Mouse (Mus musculus): Measurements from ENCODE around the gene Galm. TPM values are rescaled to one million over a fixed set of nuclear protein-coding genes. Genes with fewer than 3 reads are reported as not detected.
A peak's percentile ranks its signal among the peaks of the same experiment; 100 is the strongest.

Gene Galm
- 1 to 10 TPM; 1.7 to 2.4 TPM for total RNA-seq (2021)

DNA sequence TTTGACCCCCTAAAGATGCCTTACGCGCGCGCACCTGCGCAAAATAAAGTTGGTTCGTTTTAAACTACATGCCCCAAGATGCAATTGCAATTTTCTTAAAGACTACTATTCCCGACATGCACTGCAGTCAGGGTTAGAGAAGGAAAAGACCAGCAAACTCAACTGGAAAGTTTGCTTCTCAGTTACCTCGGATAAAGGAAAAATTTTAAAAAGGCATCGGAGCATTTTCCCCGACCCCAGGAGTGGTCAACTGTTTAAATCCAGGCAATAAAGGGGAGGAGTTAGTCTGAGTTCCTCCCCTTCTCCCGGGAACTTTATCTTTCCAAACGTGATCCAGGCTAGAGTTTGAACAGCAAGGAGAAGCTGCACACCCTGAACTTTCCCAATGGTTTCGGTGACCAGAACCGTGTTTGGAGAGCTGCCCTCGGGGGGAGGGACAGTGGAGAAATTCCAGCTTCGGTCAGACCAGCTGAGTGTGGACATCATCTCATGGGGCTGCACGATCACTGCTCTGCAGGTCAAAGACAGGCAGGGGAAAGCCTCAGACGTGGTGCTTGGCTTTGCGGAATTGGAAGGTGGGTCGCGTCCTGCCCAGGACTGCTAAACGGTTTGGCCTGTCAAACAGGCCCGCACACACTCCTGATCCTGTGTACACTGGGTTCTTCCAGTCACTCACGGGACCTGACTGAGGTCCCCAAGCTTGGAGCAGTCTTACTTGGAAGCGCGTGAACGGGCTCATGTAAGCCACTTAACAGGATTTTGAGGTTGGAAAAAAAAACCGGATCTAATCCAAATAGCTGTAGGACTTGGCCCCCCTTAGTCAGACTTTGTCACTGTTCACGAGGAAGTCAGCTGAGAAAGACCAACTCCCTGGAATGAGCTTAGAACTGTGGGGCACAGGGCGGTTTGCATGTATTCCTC lies at the start of gene Galm:
Gene Galm, plus strand, starts transcription at position 141 of the 921 bp plus-strand sequence.
- intact Hi-C loops (cut with DNase I): no loop called here
- DNase-seq (ENCODE audit: extremely low spot score in 1 of 2, low spot score in 2 of 2): peak; percentile 25 to 54

DNA sequence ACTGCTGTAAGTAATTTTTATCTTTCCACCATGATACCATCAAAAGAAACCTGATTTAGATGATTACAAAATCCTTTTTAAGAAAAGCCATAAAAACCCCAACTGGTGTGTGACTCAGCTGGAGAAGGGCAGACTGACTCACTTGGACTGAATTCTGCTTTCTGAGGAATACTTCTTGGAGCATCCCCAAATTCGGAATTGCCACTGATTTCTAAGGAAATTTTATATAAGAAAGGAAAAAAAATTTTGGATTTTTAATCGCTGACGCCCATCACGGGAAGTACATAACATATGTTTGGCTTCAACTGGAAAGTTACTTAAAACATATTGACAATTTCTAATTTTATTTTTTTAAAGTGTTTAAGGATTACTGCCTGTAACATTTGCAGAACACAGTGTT lies 48.5 kb upstream of the Galm start:
- intact Hi-C loops (cut with DNase I): no loop called here
- no peak for DNase-seq (ENCODE audit: extremely low spot score in 1 of 2, low spot score in 2 of 2)

DNA sequence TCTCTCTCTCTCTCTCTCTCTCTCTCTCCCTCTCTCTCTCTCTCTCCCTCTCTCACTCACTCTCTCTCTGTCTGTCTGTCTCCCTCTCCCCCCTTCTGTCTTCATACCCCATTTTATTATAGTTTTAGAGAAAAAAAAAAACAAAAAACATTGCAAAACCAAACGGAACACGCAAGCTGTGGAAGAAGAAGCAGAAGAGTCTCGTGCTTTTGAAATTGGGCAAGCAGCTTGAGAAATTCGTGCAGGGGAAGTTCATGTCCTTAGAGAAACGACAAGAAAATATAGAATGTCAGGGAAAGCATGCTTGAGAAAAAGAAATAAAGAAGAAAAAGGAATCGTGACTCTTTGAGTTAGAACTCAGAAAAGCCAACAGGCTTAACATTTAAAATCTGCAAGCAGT lies 44.0 kb upstream of the Galm start:
- DNase-seq (ENCODE audit: extremely low spot score in 1 of 2, low spot score in 2 of 2): no peak
- intact Hi-C loops (cut with DNase I): no loop called here

GRCm38 (mm10) chr17:80084424-80084823 lies 42.8 kb upstream of the Galm start:
- DNase-seq (ENCODE audit: extremely low spot score in 1 of 2, low spot score in 2 of 2): peak; percentile 33 to 40
- intact Hi-C loops (cut with DNase I): no loop called here

DNA sequence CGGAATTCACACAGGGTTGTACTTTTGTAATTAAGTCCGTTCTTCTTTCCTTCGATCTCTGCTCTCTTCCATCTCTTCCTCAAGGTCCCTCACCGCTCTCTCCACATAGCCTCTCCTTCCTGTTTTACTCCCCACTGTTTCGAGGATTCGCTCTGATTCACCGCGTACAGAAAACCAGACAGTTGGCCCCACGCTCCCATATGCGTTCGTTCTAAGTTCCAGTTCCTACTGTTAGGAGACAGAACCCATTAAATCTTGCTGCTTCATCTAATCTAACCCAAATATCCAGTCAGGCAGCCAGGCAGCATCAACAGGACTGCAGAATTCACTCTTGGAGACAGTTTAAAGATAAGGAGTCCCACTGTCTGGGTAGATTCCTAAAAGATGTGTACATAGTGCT lies 40.7 kb upstream of the Galm start:
- no peak for DNase-seq (ENCODE audit: extremely low spot score in 1 of 2, low spot score in 2 of 2)
- intact Hi-C loops (cut with DNase I): no loop called here

GRCm38 (mm10) chr17:80088168-80088567 lies 39.1 kb upstream of the Galm start:
- intact Hi-C loops (cut with DNase I): no loop called here
- no peak for DNase-seq (ENCODE audit: extremely low spot score in 1 of 2, low spot score in 2 of 2)

DNA sequence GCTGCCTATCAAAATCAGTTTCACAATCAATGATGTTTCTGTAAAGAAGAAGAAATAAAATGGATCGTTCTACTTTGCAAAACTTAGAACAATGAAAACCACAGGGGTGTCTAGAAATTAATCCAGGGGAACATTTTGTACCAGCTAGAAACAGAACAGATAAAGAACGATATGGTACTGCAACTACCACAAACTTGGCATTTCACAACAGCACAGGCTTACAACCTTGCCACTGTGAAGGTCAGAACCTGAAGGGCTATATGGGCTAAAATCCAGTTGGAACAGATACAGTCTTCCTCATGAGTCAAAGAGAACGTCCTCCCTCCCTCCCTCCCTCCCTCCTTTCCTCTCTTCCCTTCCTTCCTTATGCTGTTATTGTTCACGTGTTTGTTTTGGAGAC lies 36.7 kb upstream of the Galm start:
- intact Hi-C loops (cut with DNase I): no loop called here
- DNase-seq (ENCODE audit: extremely low spot score in 1 of 2, low spot score in 2 of 2): no peak

DNA sequence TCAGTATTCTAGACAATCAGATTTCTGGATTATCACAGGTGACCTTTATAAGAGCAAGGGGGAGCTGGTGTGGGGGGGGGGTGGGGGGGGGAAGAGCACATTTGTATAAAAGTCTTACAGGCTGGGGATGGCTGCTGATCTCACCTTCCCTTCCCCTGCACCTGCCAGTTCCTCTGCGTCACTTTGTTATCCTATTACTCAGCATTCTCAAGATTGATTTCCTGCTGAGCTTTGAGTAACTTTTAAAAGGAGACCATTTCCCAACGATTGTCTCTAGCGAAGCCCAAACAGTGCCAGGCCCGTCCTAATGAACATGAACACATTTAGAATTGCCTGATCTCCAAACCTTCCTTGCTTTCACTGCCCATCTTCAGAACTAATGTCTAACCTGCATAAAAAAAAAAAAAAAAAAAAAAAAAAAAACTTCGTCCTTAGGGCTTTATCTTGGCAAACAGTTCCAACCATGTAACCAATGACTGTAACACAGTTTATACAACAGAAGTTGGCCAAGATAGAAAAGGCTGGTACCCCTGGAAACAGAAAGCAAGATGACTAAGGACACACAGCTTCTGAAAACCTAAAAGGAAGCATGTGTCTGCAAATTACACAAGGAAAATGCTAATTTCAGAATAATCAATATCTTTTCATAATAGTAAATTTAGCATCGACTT lies 35.3 kb upstream of the Galm start:
- intact Hi-C loops (cut with DNase I): no loop called here
- DNase-seq (ENCODE audit: extremely low spot score in 1 of 2, low spot score in 2 of 2): no peak

DNA sequence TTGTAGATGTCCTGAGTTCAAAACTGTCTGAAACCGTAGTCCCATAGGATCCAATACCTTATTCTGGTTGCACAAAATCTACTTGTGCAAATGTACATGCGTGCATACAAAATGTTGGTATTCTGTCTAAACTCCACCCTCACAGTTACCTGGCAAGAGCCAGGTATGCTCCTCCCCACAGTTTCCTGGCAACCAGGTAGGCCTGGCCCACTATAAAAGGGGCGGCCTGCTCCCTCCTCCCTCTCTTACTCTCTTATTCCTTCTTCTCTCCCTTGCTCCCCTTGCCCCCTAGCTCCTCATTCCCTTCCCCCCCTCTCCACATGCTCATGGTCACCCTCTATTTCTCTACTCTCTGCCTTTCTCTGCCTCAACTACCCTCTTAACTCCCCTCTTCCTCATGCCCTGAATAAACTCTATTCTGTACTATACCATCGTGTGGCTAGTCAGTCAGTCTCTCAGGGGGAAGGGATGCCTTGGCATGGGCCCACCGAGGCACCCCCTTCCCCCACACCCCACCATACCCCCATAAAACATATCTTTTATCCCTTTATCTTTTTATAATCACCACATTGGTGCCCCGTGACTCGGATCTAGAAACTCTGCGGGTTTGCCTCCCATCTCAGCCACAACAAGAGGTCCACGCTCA lies 31.9 kb upstream of the Galm start:
- intact Hi-C loops (cut with DNase I): no loop called here
- no peak for DNase-seq (ENCODE audit: extremely low spot score in 1 of 2, low spot score in 2 of 2)

- intact Hi-C loops (cut with DNase I): no loop called here
- DNase-seq (ENCODE audit: extremely low spot score in 1 of 2, low spot score in 2 of 2): peak in 1 of 2 experiments; percentile 57
Observed at GRCm38 (mm10) chr17:80096043-80096719, 31.1 kb upstream of the Galm start.

DNA sequence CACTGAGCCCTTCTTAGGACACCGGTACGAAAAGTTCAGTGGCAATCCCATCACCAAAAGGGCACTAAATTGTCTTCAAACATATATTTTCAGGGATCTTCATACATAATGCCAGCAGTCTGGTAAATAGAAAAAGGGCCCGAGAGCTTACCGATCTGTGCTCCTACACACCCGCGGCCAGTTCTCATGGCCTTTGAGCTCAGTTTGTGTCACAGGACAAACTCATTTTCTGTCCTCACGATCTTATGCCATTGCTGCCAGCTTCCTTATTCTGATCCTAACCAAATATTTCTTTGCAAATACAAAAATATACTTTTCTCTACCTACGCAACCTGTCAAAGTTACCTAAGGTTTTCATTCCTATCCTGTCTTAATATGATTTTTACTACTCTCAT lies 30.6 kb upstream of the Galm start:
- intact Hi-C loops (cut with DNase I): no loop called here
- DNase-seq (ENCODE audit: extremely low spot score in 1 of 2, low spot score in 2 of 2): no peak

- intact Hi-C loops (cut with DNase I): no loop called here
- no peak for DNase-seq (ENCODE audit: extremely low spot score in 1 of 2, low spot score in 2 of 2)
Observed at GRCm38 (mm10) chr17:80097221-80097620, 30.1 kb upstream of the Galm start.

DNA sequence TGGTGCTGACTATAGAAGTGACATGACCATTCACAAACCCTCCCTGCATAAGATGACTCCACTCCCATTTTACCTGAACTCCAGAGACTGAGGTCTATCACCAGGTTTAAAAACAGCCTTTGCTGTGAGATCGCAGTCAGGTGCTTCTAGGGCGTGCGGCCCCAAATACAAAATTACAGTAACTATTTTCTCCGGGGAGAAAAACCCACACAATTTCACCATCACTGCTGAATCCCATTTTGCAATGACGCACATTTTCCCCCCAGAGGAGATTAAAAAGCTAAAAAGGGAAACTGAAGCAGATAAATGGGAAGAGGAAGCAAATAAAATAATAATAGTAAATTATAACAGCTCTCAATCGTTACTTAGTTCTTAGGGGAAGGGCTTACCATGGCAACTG lies 27.4 kb upstream of the Galm start:
- intact Hi-C loops (cut with DNase I): no loop called here
- no peak for DNase-seq (ENCODE audit: extremely low spot score in 1 of 2, low spot score in 2 of 2)

GRCm38 (mm10) chr17:80105348-80105978 lies 21.8 kb upstream of the Galm start:
- no peak for DNase-seq (ENCODE audit: extremely low spot score in 1 of 2, low spot score in 2 of 2)
- intact Hi-C loops (cut with DNase I): no loop called here

- intact Hi-C loops (cut with DNase I): no loop called here
- DNase-seq (ENCODE audit: extremely low spot score in 1 of 2, low spot score in 2 of 2): no peak
Observed at GRCm38 (mm10) chr17:80112665-80113305, 14.5 kb upstream of the Galm start.

DNA sequence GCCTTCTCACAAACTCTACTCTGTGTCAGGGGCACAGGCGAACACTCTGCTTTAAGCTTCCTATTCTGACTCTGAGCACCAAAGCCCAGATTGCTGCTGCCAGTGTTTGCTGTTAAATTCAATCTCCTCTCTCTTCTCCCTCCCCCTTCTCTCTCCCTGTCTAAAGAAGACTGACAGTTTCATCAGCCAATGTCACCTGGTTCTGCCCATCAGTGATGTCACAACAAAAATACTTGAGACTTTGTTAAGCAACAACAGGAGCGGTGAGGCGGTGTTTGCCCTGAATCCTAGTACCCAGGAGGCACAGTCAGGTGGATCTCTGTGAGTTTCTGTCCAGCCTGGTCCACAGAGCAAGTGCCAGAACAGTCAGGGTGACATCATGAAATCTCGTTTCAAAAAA lies 13.8 kb upstream of the Galm start:
- intact Hi-C loops (cut with DNase I): no loop called here
- no peak for DNase-seq (ENCODE audit: extremely low spot score in 1 of 2, low spot score in 2 of 2)

DNA sequence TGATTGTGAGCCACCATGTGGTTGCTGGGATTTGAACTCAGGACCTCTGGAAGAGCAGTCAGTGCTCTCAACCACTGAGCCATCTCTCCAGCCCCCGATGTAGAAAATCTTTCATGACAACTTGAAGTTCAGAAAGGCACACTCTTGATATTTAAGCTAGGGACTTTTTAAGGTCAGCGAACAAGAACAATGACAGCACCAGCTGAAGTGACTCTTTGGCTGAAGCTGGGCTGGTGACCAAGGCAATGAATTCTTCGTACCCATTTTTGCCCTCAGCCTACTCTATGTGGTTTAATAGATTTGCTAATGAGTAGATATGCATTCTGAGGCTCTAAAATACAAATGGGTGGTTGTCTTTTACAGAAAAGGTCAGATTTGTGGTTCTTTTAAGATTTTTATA lies 6.9 kb upstream of the Galm start:
- intact Hi-C loops (cut with DNase I): no loop called here
- DNase-seq (ENCODE audit: extremely low spot score in 1 of 2, low spot score in 2 of 2): no peak

DNA sequence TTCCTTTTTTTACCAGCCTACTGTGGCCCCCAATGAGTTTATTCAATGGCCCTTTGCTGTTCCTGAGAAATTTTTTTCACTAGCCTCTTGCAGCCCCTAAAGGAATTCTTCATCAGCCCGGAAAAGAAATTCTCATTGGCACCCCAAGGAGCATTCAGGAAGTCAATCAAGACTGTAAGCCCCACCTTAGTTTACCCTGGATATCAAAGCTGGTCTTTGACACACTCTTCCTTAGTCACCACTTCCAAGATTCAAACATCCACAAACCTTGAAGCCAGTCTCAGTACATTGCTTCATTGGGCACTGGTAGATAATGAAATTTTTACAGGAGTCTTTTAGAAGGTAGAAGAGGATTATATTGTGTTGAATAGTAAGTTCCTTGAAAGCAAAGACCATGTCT lies 5.4 kb upstream of the Galm start:
- no peak for DNase-seq (ENCODE audit: extremely low spot score in 1 of 2, low spot score in 2 of 2)
- intact Hi-C loops (cut with DNase I): no loop called here
